Mouse (Mus musculus) liver, embryonic 15.5 days (tissue): ENCODE measurements at regions not wholly inside any gene's neighbourhood (a gene's known extent, or its start where the extent isn't known, plus 50 kb on each side); places are given as distances from the start of the nearest gene placed in this dataset.

Experiments
- ATAC-seq: fragments of 200-750 bp; cut with Nextera tagmentation; 2 replicates; pipeline ENCODE4 v1.8.0; 2017; ENCODE audit warnings: moderate number of reproducible peaks, mild to moderate bottlenecking, moderate library complexity; ENCODE audit not compliant: insufficient read depth
- H3K27ac ChIP-seq: fragments of 300-500 bp; sonication (generic); replicated peaks from 2 replicates; pipeline ENCODE4 v1.5.1; 2015; ENCODE audit warnings: mild to moderate bottlenecking, inconsistent platforms
- H3K27me3 ChIP-seq: fragments of 300-500 bp; sonication (generic); 2 replicates; pipeline ENCODE4 v1.6.1; 2015; ENCODE audit warnings: mild to moderate bottlenecking, inconsistent platforms
- H3K36me3 ChIP-seq: fragments of 300-500 bp; sonication (generic); replicated peaks from 2 replicates; pipeline ENCODE4 v1.6.1; 2015; ENCODE audit warnings: moderate library complexity, mild to moderate bottlenecking, inconsistent platforms
- H3K4me1 ChIP-seq: fragments of 300-500 bp; sonication (generic); replicated peaks from 2 replicates; pipeline ENCODE4 v1.6.1; 2015; ENCODE audit warnings: inconsistent platforms
- H3K4me2 ChIP-seq: fragments of 300-500 bp; sonication (generic); 2 replicates; pipeline ENCODE4 v1.6.1; 2015; ENCODE audit warnings: moderate library complexity, mild to moderate bottlenecking, inconsistent platforms
- H3K4me3 ChIP-seq: fragments of 300-500 bp; sonication (generic); replicated peaks from 2 replicates; pipeline ENCODE4 v1.5.1; 2015; ENCODE audit warnings: mild to moderate bottlenecking, inconsistent platforms
- H3K9ac ChIP-seq: fragments of 300-500 bp; sonication (generic); 2 replicates; pipeline ENCODE4 v1.6.1; 2015; ENCODE audit warnings: moderate library complexity, mild to moderate bottlenecking, inconsistent platforms
- H3K9me3 ChIP-seq: fragments of 300-500 bp; sonication (generic); replicated peaks from 2 replicates; pipeline ENCODE4 v1.6.1; 2016; ENCODE audit warnings: inconsistent platforms
- WGBS: fragments of 180-500 bp; shearing (Covaris S2); methylation state at CpG from one replicate; pipeline ENCODE4 v1.1.7; 2015; ENCODE audit warnings: mixed read lengths; ENCODE audit not compliant: insufficient replicate concordance; 5-methylcytosine and 5-hydroxymethylcytosine counted together

GRCm38 (mm10) chr14:102835118-102835769 lies 147.2 kb downstream of the Kctd12 start:
- WGBS, result 30% methylated on average over 11 of the region's 11 CpGs
- 0 out of 2 replicates have a peak overlapping the region, but pooled peaks have one; percentile 53 for H3K27ac ChIP-seq
- H3K4me1 ChIP-seq, result no peaks in the 10 kb centered on the region
- ATAC-seq, result no peak
- no peaks in the 10 kb centered on the region for H3K27me3 ChIP-seq
- no peak overlapping the region for H3K4me3 ChIP-seq
- no peaks in the 10 kb centered on the region for H3K9me3 ChIP-seq
- no peak overlapping the region for H3K4me2 ChIP-seq
- no peak overlapping the region for H3K9ac ChIP-seq
- no peaks in the 10 kb centered on the region for H3K36me3 ChIP-seq

- no peaks in the 10 kb centered on the region for H3K9me3 ChIP-seq
- H3K9ac ChIP-seq, result no peak overlapping the region
- no peaks in the 10 kb centered on the region for H3K4me1 ChIP-seq
- H3K4me2 ChIP-seq, result no peak overlapping the region
- 42% methylated on average over 3 of the region's 3 CpGs for WGBS
- H3K27ac ChIP-seq, result no peak overlapping the region
- ATAC-seq, result no peak; the same call in 1 of the 2 replicates
- no peaks in the 10 kb centered on the region for H3K36me3 ChIP-seq
- no peaks in the 10 kb centered on the region for H3K27me3 ChIP-seq
- H3K4me3 ChIP-seq, result no peak overlapping the region
Measured at GRCm38 (mm10) chr14:102828442-102828841, 154.0 kb downstream of the Kctd12 start.

- Histone ChIP-seq H3K4me1 (no peaks in the 10 kb centered on the region), H3K27me3 (no peaks in the 10 kb centered on the region), H3K36me3 (no peaks in the 10 kb centered on the region), H3K27ac (no peak overlapping the region; the same call in 1 of the 2 replicates), H3K4me2 (no peak overlapping the region), H3K9ac (no peak overlapping the region), H3K4me3 (no peak overlapping the region), H3K9me3 (no peaks in the 10 kb centered on the region)
- WGBS, result 31% methylated on average over 7 of the region's 7 CpGs
- peak; percentile 42; the same call in 1 of the 2 replicates for ATAC-seq
Measured at GRCm38 (mm10) chr14:102827756-102828384, 154.6 kb downstream of the Kctd12 start.

- WGBS, result 71% methylated on average over 7 of the region's 7 CpGs
- no peak overlapping the region for H3K27ac ChIP-seq
- no peak for ATAC-seq
- H3K27me3 ChIP-seq, result no peaks in the 10 kb centered on the region
- H3K4me3 ChIP-seq, result no peak overlapping the region
- no peaks in the 10 kb centered on the region for H3K36me3 ChIP-seq
- H3K4me1 ChIP-seq, result no peaks in the 10 kb centered on the region
- no peak overlapping the region for H3K9ac ChIP-seq
- no peak overlapping the region for H3K4me2 ChIP-seq
- H3K9me3 ChIP-seq, result no peaks in the 10 kb centered on the region
Measured at GRCm38 (mm10) chr14:102825525-102825924, 156.9 kb downstream of the Kctd12 start.

- Histone ChIP-seq H3K9me3 (no peaks in the 10 kb centered on the region), H3K9ac (no peak overlapping the region), H3K27ac (no peak overlapping the region), H3K27me3 (no peaks in the 10 kb centered on the region), H3K4me3 (no peak overlapping the region), H3K4me2 (no peak overlapping the region), H3K36me3 (no peaks in the 10 kb centered on the region), H3K4me1 (no peaks in the 10 kb centered on the region)
- 69% methylated on average over 5 of the region's 5 CpGs for WGBS
- no peak for ATAC-seq
Measured at GRCm38 (mm10) chr14:102820663-102821062, 161.8 kb downstream of the Kctd12 start.

GRCm38 (mm10) chr14:102811678-102812081 lies 170.8 kb downstream of the Kctd12 start:
- WGBS, result 46% methylated on average over 5 of the region's 5 CpGs
- H3K27me3 ChIP-seq, result no peaks in the 10 kb centered on the region
- no peak overlapping the region for H3K4me3 ChIP-seq
- H3K4me1 ChIP-seq, result no peaks in the 10 kb centered on the region
- H3K36me3 ChIP-seq, result no peaks in the 10 kb centered on the region
- no peak overlapping the region for H3K27ac ChIP-seq
- H3K9me3 ChIP-seq, result no peaks in the 10 kb centered on the region
- H3K9ac ChIP-seq, result no peak overlapping the region
- H3K4me2 ChIP-seq, result no peak overlapping the region
- ATAC-seq, result no peak

- Histone ChIP-seq H3K4me2 (no peak overlapping the region), H3K9me3 (no peaks in the 10 kb centered on the region), H3K4me1 (0 out of 2 replicates have a peak, but pooled peaks cover 4% of the 10 kb centered on the region), H3K36me3 (no peaks in the 10 kb centered on the region), H3K27me3 (no peaks in the 10 kb centered on the region), H3K9ac (no peak overlapping the region), H3K4me3 (no peak overlapping the region), H3K27ac (no peak overlapping the region)
- ATAC-seq, result no peak
- 31% methylated on average over 5 of the region's 5 CpGs for WGBS
Measured at GRCm38 (mm10) chr14:102811022-102811421, 171.4 kb downstream of the Kctd12 start.

GRCm38 (mm10) chr14:102810121-102810921 lies 172.1 kb downstream of the Kctd12 start:
- peak overlapping the region; percentile 59 for H3K27ac ChIP-seq
- no peak overlapping the region for H3K4me3 ChIP-seq
- H3K4me2 ChIP-seq, result no peak overlapping the region; the same call in 1 of the 2 replicates
- no peaks in the 10 kb centered on the region for H3K9me3 ChIP-seq
- 0 out of 2 replicates have a peak, but pooled peaks cover 4% of the 10 kb centered on the region for H3K4me1 ChIP-seq
- H3K36me3 ChIP-seq, result no peaks in the 10 kb centered on the region
- ATAC-seq, result peak; percentile 42; the same call in 1 of the 2 replicates
- 24% methylated on average over 7 of the region's 7 CpGs for WGBS
- H3K27me3 ChIP-seq, result no peaks in the 10 kb centered on the region
- no peak overlapping the region for H3K9ac ChIP-seq

GRCm38 (mm10) chr14:102805936-102806923 lies 176.2 kb downstream of the Kctd12 start:
- no peaks in the 10 kb centered on the region for H3K27me3 ChIP-seq
- 0 out of 2 replicates have a peak, but pooled peaks cover 4% of the 10 kb centered on the region for H3K4me1 ChIP-seq
- no peaks in the 10 kb centered on the region for H3K9me3 ChIP-seq
- ATAC-seq, result peak; percentile 67
- 15% methylated on average over 21 of the region's 21 CpGs for WGBS
- no peaks in the 10 kb centered on the region for H3K36me3 ChIP-seq
- H3K9ac ChIP-seq, result no peak overlapping the region
- H3K27ac ChIP-seq, result peak overlapping the region; percentile 64
- peak overlapping the region; percentile 23; the same call in 1 of the 2 replicates for H3K4me3 ChIP-seq
- H3K4me2 ChIP-seq, result peak overlapping the region; percentile 50

GRCm38 (mm10) chr14:102795676-102796075 lies 186.8 kb downstream of the Kctd12 start:
- H3K27ac ChIP-seq, result no peak overlapping the region

More at GRCm38 (mm10) chr14:102795676-102796075, 186.8 kb downstream of the Kctd12 start:
- Histone ChIP-seq H3K27me3 (no peaks in the 10 kb centered on the region), H3K9me3 (no peaks in the 10 kb centered on the region), H3K9ac (no peak overlapping the region), H3K36me3 (no peaks in the 10 kb centered on the region), H3K4me1 (no peaks in the 10 kb centered on the region), H3K4me3 (no peak overlapping the region), H3K4me2 (no peak overlapping the region)
- 29% methylated on average over 2 of the region's 2 CpGs for WGBS
- ATAC-seq, result no peak
